Comparison of ENCODE assay signal across 8 mouse cellular contexts in genomic region chr14:79397321-79398122, GRCm38 (mm10). TPM values are rescaled to one million over a fixed set of nuclear protein-coding genes. Genes with fewer than 3 reads are reported as not detected.
DNase-seq lines count a peak whose midpoint lies in the region; ATAC-seq lines count a peak whose summit lies in the region.

TSS of gene Mtrf1 (plus strand) at chr14:79397772.

- H3K27me3 ChIP-seq in heart, embryonic 16.5 days (ENCODE audit: control insufficient read depth, insufficient read depth, low read length) = no peaks in the 10 kb centered on the region
- no peaks in the 10 kb centered on the region for H3K27me3 ChIP-seq in liver, embryonic 13.5 days
- no peaks in the 10 kb centered on the region for H3K27me3 ChIP-seq in stomach, embryonic 14.5 days (ENCODE audit: control insufficient read depth, insufficient read depth, low read length)

- peak within 1 kb of the TSS; percentile 87 for H3K4me2 ChIP-seq in heart, embryonic 16.5 days (ENCODE audit: low read depth, low read length)
- H3K4me2 ChIP-seq in liver, embryonic 13.5 days = peak within 1 kb of the TSS; percentile 69
- H3K4me2 ChIP-seq in stomach, embryonic 14.5 days (replicated peaks; ENCODE audit: low read depth, low read length) = peak within 1 kb of the TSS; percentile 53

- peak; percentile 83 for DNase-seq in CD4-positive, CD25-positive, alpha-beta regulatory T cell, adult 2 months (ENCODE audit: low read depth, low spot score)
- DNase-seq in brain, embryonic 18.5 days (ENCODE audit: low read depth, low spot score) = peak; percentile 73
- peak; percentile 65 for DNase-seq in fibroblast of lung, adult 2 months (ENCODE audit: low read depth)
- DNase-seq in kidney, postnatal 25 days = peak; percentile 70 to 76
- DNase-seq in liver, embryonic 13.5 days = peak; percentile 65
- peak; percentile 51 to 58 for DNase-seq in natural killer cell, adult 2 months (ENCODE audit: low spot score in 2 of 2)

- peaks cover 10% of the 10 kb centered on the region for H3K36me3 ChIP-seq in heart, embryonic 16.5 days (ENCODE audit: control insufficient read depth, insufficient read depth)
- H3K36me3 ChIP-seq in liver, embryonic 13.5 days = peaks cover 7% of the 10 kb centered on the region; the same call in 1 of the 2 replicates
- H3K36me3 ChIP-seq in stomach, embryonic 14.5 days (ENCODE audit: control insufficient read depth, insufficient read depth, low read length) = peaks cover 5% of the 10 kb centered on the region

- peak within 1 kb of the TSS; percentile 80 for H3K27ac ChIP-seq in heart, embryonic 16.5 days (ENCODE audit: low read length)
- peak within 1 kb of the TSS; percentile 81 for H3K27ac ChIP-seq in liver, embryonic 13.5 days
- H3K27ac ChIP-seq in stomach, embryonic 14.5 days (ENCODE audit: low read length) = peak within 1 kb of the TSS; percentile 89

- H3K9me3 ChIP-seq in heart, embryonic 16.5 days (replicated peaks; ENCODE audit: control insufficient read depth, low read length) = no peaks in the 10 kb centered on the region
- no peaks in the 10 kb centered on the region for H3K9me3 ChIP-seq in liver, embryonic 13.5 days (replicated peaks)
- H3K9me3 ChIP-seq in stomach, embryonic 14.5 days (ENCODE audit: control insufficient read depth, low read depth, low read length) = no peaks in the 10 kb centered on the region

- H3K9ac ChIP-seq in heart, embryonic 16.5 days (ENCODE audit: low read length) = peak within 1 kb of the TSS; percentile 71
- H3K9ac ChIP-seq in liver, embryonic 13.5 days = peak within 1 kb of the TSS; percentile 73
- peak within 1 kb of the TSS; percentile 23; the same call in 1 of the 2 replicates for H3K9ac ChIP-seq in stomach, embryonic 14.5 days (replicated peaks; ENCODE audit: low read depth, low read length)

- peaks cover 5% of the 10 kb centered on the region for H3K4me1 ChIP-seq in heart, embryonic 16.5 days (ENCODE audit: control insufficient read depth, insufficient read depth, low read length)
- peaks cover 10% of the 10 kb centered on the region for H3K4me1 ChIP-seq in liver, embryonic 13.5 days (replicated peaks)
- H3K4me1 ChIP-seq in stomach, embryonic 14.5 days (ENCODE audit: control insufficient read depth, insufficient read depth, low read length) = no peaks in the 10 kb centered on the region

- peak; percentile 76 for ATAC-seq in heart, embryonic 16.5 days (replicated peaks; ENCODE audit: extremely low read depth, insufficient read depth, low FRiP score)
- ATAC-seq in liver, embryonic 13.5 days (ENCODE audit: low read depth) = peak; percentile 88
- ATAC-seq in stomach, embryonic 14.5 days (ENCODE audit: insufficient number of reproducible peaks, insufficient read depth, low FRiP score, low read depth) = peak; percentile 86

- peak within 1 kb of the TSS; percentile 68 for H3K4me3 ChIP-seq in heart, embryonic 16.5 days (ENCODE audit: low read length)
- peak within 1 kb of the TSS; percentile 68 for H3K4me3 ChIP-seq in liver, embryonic 13.5 days (replicated peaks)
- peak within 1 kb of the TSS; percentile 63 for H3K4me3 ChIP-seq in stomach, embryonic 14.5 days (ENCODE audit: low read depth, low read length)

- WGBS in heart, embryonic 16.5 days = 18% methylated on average over 23 of the region's 23 CpGs
- 16% methylated on average over 23 of the region's 23 CpGs for WGBS in liver, embryonic 13.5 days (ENCODE audit: insufficient replicate concordance)
- WGBS in stomach, embryonic 14.5 days = 19% methylated on average over 23 of the region's 23 CpGs

RNA-seq across cellular contexts. Expression of gene Mtrf1, which starts in this region (rescaled TPM):
- 10.8 and 10.9 TPM in 2 replicates for polyA plus RNA-seq in heart, embryonic 16.5 days (2015; fragmentation: Nextera tagmentation; extraction: Ambion mirVana)
- 5.7 and 6.8 TPM in 2 replicates for polyA plus RNA-seq in liver, embryonic 13.5 days (2015; fragmentation: Nextera tagmentation; extraction: Ambion mirVana)
- polyA plus RNA-seq in stomach, embryonic 14.5 days (2014; fragmentation: Nextera tagmentation; extraction: Ambion mirVana) = 9.6 and 9.8 TPM in 2 replicates

Comparison
In these comparisons a context has a peak if more than half of its experiments do, and no peak if none do; other contexts are left out.
1. Peak in every context shown above with its lines: DNase-seq, ATAC-seq, H3K4me3 ChIP-seq and H3K27ac ChIP-seq.
2. H3K9ac ChIP-seq: peak in every context shown above with its lines; median percentile 73 in liver, embryonic 13.5 days; 71 in heart, embryonic 16.5 days; 23 in stomach, embryonic 14.5 days.